Mouse (Mus musculus): Measurements from ENCODE around the gene Ppil4. TPM values are rescaled to one million over a fixed set of nuclear protein-coding genes. Genes with fewer than 3 reads are reported as not detected.

The Ppil4 gene
- total and polyA plus RNA-seq, 3 experiments: 26.4 to 45.9 (median 41.5) TPM

- no peak overlapping the region for H3K27ac ChIP-seq (ENCODE audit: insufficient read depth, low read depth)
- peaks cover 46 to 78% of the 10 kb centered on the region in 2 experiments for H3K36me3 ChIP-seq (replicated peaks in 1 of 2; ENCODE audit: control insufficient read depth in 1 of 2, insufficient read depth in 1 of 2, low read length in 1 of 2)
- H3K9me3 ChIP-seq (replicated peaks; ENCODE audit: low read length): no peaks in the 10 kb centered on the region
- H3K27me3 ChIP-seq (replicated peaks): no peaks in the 10 kb centered on the region
- no peak overlapping the region for H3K9ac ChIP-seq (ENCODE audit: insufficient read depth, low read depth)
- peaks cover 3 to 6% of the 10 kb centered on the region in 2 experiments; a peak in 3 of 4 replicates for H3K4me1 ChIP-seq (ENCODE audit: control insufficient read depth in 1 of 2, insufficient read depth in 2 of 2)
- no peak overlapping the region for H3K4me2 ChIP-seq (ENCODE audit: insufficient read depth, low read depth, poor library complexity, severe bottlenecking)
- no peaks in the 10 kb centered on the region for H3K79me2 ChIP-seq (replicated peaks; ENCODE audit: control insufficient read depth, extremely low read depth, insufficient read depth, poor library complexity, severe bottlenecking)
- in situ Hi-C loops (cut with MboI; ENCODE audit: low pct_ligation_motif_present, low pct_unique_long_range_greater_than_20kb, low sequenced_read_pairs): loop anchor here (25.0 kb wide), 1 partner anchor 438 kb away; no protein-coding TSS in a partner anchor
- H3K4me3 ChIP-seq (replicated peaks in 1 of 3; ENCODE audit: low read depth in 2 of 3, low read length in 2 of 3, poor library complexity in 1 of 3): no peak overlapping the region
- dilution Hi-C loops (cut with MboI; ENCODE audit: extremely low pct_ligation_motif_present, extremely low pct_unique_long_range_greater_than_20kb, low sequenced_read_pairs): no loop called here
- no peak for DNase-seq (ENCODE audit: extremely low read depth)
- no peak for TF ChIP-seq JUND (conservative IDR thresholded peaks at IDR 0.05; ENCODE audit: low read depth, low read length)
- no peak for TF ChIP-seq USF1 (IDR thresholded peaks at IDR 0.05; ENCODE audit: low read depth, low read length)
- TF ChIP-seq KAT2A (IDR thresholded peaks at IDR 0.05; ENCODE audit: insufficient replicate concordance, low read length): no peak
- TF ChIP-seq POLR2A (IDR thresholded peaks at IDR 0.05; ENCODE audit: low read depth, low read length): no peak
Measured at GRCm38 (mm10) chr10:7775421-7775820, 17.3 kb upstream of the Ppil4 start.

- peaks cover 21 to 50% of the 10 kb centered on the region in 2 experiments for H3K36me3 ChIP-seq (replicated peaks in 1 of 2; ENCODE audit: control insufficient read depth in 1 of 2, insufficient read depth in 1 of 2, low read length in 1 of 2)
- no peak overlapping the region for H3K27ac ChIP-seq (ENCODE audit: insufficient read depth, low read depth)
- no peak overlapping the region for H3K4me2 ChIP-seq (ENCODE audit: insufficient read depth, low read depth, poor library complexity, severe bottlenecking)
- in situ Hi-C loops (cut with MboI; ENCODE audit: low pct_ligation_motif_present, low pct_unique_long_range_greater_than_20kb, low sequenced_read_pairs) (loop anchor here (25.0 kb wide), 1 partner anchor 441 kb away; no protein-coding TSS in a partner anchor), dilution Hi-C loops (cut with MboI; ENCODE audit: extremely low pct_ligation_motif_present, extremely low pct_unique_long_range_greater_than_20kb, low sequenced_read_pairs) (no loop called here)
- H3K4me3 ChIP-seq (replicated peaks in 1 of 3; ENCODE audit: low read depth in 2 of 3, low read length in 2 of 3, poor library complexity in 1 of 3): no peak overlapping the region
- DNase-seq (ENCODE audit: extremely low read depth): no peak
- no peak for TF ChIP-seq ZMIZ1 (IDR thresholded peaks at IDR 0.05; ENCODE audit: low read depth, low read length)
- no peak for TF ChIP-seq EP300 (IDR thresholded peaks at IDR 0.05; ENCODE audit: low read length)
- TF ChIP-seq CHD2 (IDR thresholded peaks at IDR 0.05; ENCODE audit: low read length): no peak
- TF ChIP-seq ZKSCAN1 (IDR thresholded peaks at IDR 0.05; ENCODE audit: borderline replicate concordance, low read depth, low read length): no peak
- no peak for TF ChIP-seq SIN3A (IDR thresholded peaks at IDR 0.05; ENCODE audit: low read length)
- no peak for TF ChIP-seq ETS1 (conservative IDR thresholded peaks at IDR 0.05; ENCODE audit: low read depth, low read length)
- TF ChIP-seq MYC (IDR thresholded peaks at IDR 0.05; ENCODE audit: low read depth, low read length): no peak
- TF ChIP-seq E2F4 (IDR thresholded peaks at IDR 0.05; ENCODE audit: insufficient replicate concordance, low read depth, low read length): no peak
- TF ChIP-seq NRF1 (IDR thresholded peaks at IDR 0.05; ENCODE audit: low read depth, low read length): no peak
- H3K9ac ChIP-seq (ENCODE audit: insufficient read depth, low read depth): no peak overlapping the region
- peaks cover 3 to 12% of the 10 kb centered on the region in 2 experiments; a peak in 3 of 4 replicates for H3K4me1 ChIP-seq (ENCODE audit: control insufficient read depth in 1 of 2, insufficient read depth in 2 of 2)
- H3K79me2 ChIP-seq (replicated peaks; ENCODE audit: control insufficient read depth, extremely low read depth, insufficient read depth, poor library complexity, severe bottlenecking): no peaks in the 10 kb centered on the region
- H3K9me3 ChIP-seq (replicated peaks; ENCODE audit: low read length): no peaks in the 10 kb centered on the region
- no peaks in the 10 kb centered on the region for H3K27me3 ChIP-seq (replicated peaks)
Measured at GRCm38 (mm10) chr10:7778361-7778760, 14.3 kb upstream of the Ppil4 start.

GRCm38 (mm10) chr10:7779751-7780237, 12.9 kb upstream of the Ppil4 start:
- Histone ChIP-seq H3K4me3 (replicated peaks in 1 of 3; ENCODE audit: low read depth in 2 of 3, low read length in 2 of 3, poor library complexity in 1 of 3) (peak overlapping the region; percentile 88 to 98 (median 90)), H3K9me3 (replicated peaks; ENCODE audit: low read length) (no peaks in the 10 kb centered on the region), H3K9ac (ENCODE audit: insufficient read depth, low read depth) (peak overlapping the region; percentile 79), H3K79me2 (replicated peaks; ENCODE audit: control insufficient read depth, extremely low read depth, insufficient read depth, poor library complexity, severe bottlenecking) (no peaks in the 10 kb centered on the region), H3K4me2 (ENCODE audit: insufficient read depth, low read depth, poor library complexity, severe bottlenecking) (peak overlapping the region; percentile 67), H3K27me3 (replicated peaks) (no peaks in the 10 kb centered on the region), H3K27ac (ENCODE audit: insufficient read depth, low read depth) (no peak overlapping the region), H3K36me3 (replicated peaks in 1 of 2; ENCODE audit: control insufficient read depth in 1 of 2, insufficient read depth in 1 of 2, low read length in 1 of 2) (peaks cover 9 to 38% of the 10 kb centered on the region in 2 experiments), H3K4me1 (ENCODE audit: control insufficient read depth in 1 of 2, insufficient read depth in 2 of 2) (peaks cover 0 to 12% of the 10 kb centered on the region in 2 experiments; a peak in 2 of 4 replicates)
- TF ChIP-seq SIN3A (IDR thresholded peaks at IDR 0.05; ENCODE audit: low read length): 0 out of 2 replicates have a peak, but pooled peaks have one; percentile 3
- no peak for TF ChIP-seq ZMIZ1 (IDR thresholded peaks at IDR 0.05; ENCODE audit: low read depth, low read length)
- TF ChIP-seq EP300 (IDR thresholded peaks at IDR 0.05; ENCODE audit: low read length): 0 out of 2 replicates have a peak, but pooled peaks have one; percentile 20
- dilution Hi-C loops (cut with MboI; ENCODE audit: extremely low pct_ligation_motif_present, extremely low pct_unique_long_range_greater_than_20kb, low sequenced_read_pairs) (no loop called here), in situ Hi-C loops (cut with MboI; ENCODE audit: low pct_ligation_motif_present, low pct_unique_long_range_greater_than_20kb, low sequenced_read_pairs) (loop anchor here (25.0 kb wide), 1 partner anchor 442 kb away; no protein-coding TSS in a partner anchor)
- DNase-seq (ENCODE audit: extremely low read depth): peak; percentile 34
